Mouse (Mus musculus) megakaryocyte progenitor cell, adult 5-6 weeks (primary cell): ENCODE measurements around the gene Ccdc9b. TPM values are rescaled to one million over a fixed set of nuclear protein-coding genes. Genes with fewer than 3 reads are reported as not detected.

Source experiments
- ATAC-seq: replicated peaks from 2 replicates; pipeline ENCODE4 v1.8.0; 2016; ENCODE audit warnings: mild to moderate bottlenecking, moderate TSS enrichment, inconsistent platforms; ENCODE audit not compliant: poor library complexity
- total RNA-seq, 2 experiments: library from RNA; stranded (forward) in 1 of 2; stranded (reverse) in 1 of 2; fragments of 157-497, 149-512 nt in 1 of 2; fragments of 200-1000 nt in 1 of 2; gene quantifications; 2 replicates each; pipeline versions ENCODE4 v1.2.3 to v1.2.4; 2015 to 2017

Gene Ccdc9b
- total RNA-seq, 2 experiments from 2014 or later: 0.25 to 0.42 TPM

DNA sequence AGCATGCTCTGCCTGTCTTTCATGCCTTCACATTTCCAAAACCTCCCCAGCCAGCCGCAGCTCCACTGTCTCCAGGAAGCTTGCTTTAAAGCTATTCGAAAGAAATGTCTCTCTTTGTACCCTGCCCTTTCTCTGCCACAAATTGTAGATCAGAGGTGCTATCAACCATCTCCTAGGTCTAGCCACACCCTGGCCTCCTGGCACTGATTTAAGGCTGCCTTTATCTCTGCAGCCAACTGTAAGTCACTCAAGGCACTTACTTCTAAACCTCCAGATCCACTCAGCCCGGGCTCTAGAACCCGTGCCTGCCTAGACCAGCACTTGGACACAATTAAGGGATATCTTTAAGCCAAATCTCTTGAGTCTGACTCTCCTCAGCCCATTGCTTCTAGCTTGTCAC is 16.0 kb upstream of the Ccdc9b start:
- ATAC-seq: no peak

DNA sequence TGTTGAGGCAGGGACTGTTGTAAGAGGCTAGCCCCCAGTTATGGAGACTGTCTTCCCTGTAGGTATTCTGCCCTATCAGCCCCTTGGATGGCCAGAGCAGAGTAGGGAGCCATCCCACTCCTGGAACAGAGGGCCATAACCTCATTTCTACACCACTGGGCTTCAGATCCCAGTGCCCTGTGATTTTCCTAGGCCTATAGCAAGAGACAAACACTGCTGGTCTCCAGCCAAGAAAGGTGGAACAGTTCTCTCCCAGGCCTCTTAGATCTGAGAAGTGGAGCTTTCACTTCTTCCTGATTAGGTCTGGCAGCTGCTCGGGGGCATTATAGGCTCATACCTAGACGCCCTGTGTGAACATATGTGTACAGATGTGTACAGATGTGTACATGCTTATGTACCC is 13.8 kb upstream of the Ccdc9b start:
- no peak for ATAC-seq

GRCm38 (mm10) chr2:118775846-118776245 is 13.4 kb upstream of the Ccdc9b start:
- no peak for ATAC-seq

DNA sequence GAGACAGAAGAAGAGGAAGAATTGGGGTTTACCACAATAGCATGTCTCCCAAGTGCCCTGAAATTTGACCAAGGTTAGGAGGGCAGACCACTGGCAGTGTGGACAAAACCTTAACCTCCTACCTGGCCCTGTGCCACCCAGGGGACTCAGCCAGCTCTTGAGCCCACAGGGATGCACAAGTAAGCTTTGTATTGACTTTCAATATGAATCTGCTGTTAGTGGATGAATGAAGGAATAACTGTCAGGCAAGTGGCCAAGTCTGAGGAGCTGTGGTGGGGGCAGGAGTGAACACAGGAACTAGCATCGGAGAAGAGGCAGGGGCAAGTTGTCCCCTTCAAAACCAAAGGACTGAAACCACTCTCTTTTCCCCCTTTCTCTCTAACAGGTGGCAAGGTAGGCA is 12.9 kb upstream of the Ccdc9b start:
- 0 out of 2 replicates have a peak, but pooled peaks have one; percentile 7 for ATAC-seq

- ATAC-seq: no peak
Observed at GRCm38 (mm10) chr2:118774536-118774935, 12.1 kb upstream of the Ccdc9b start.

GRCm38 (mm10) chr2:118772158-118772874 is 9.9 kb upstream of the Ccdc9b start, which contains the start of gene Phgr1:
Gene Phgr1, plus strand, starts transcription at chr2:118772769.
- ATAC-seq: peak; percentile 37

GRCm38 (mm10) chr2:118766041-118767033 is 3.9 kb upstream of the Ccdc9b start:
- ATAC-seq: peak; percentile 29; the same call in 1 of the 2 replicates

DNA sequence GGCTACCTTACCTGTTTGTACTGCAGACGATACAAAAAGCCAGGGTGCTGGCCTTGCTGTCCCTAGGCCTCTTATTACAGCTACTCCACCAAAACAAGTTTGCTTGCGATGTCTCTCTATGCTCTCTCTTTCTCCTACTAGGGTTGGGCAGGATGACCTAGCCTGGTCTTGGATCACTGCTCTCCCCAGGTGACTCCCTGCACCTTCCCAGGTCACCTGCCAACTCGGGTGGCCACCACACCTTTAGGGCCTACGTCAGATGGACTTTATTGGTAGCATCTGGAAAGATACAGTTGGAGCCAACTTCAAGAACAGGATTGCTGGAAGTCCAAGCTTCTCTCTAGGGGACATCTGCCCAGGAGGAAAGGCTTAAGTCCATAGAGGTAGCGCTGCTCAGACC is 2.4 kb upstream of the Ccdc9b start:
- no peak for ATAC-seq

DNA sequence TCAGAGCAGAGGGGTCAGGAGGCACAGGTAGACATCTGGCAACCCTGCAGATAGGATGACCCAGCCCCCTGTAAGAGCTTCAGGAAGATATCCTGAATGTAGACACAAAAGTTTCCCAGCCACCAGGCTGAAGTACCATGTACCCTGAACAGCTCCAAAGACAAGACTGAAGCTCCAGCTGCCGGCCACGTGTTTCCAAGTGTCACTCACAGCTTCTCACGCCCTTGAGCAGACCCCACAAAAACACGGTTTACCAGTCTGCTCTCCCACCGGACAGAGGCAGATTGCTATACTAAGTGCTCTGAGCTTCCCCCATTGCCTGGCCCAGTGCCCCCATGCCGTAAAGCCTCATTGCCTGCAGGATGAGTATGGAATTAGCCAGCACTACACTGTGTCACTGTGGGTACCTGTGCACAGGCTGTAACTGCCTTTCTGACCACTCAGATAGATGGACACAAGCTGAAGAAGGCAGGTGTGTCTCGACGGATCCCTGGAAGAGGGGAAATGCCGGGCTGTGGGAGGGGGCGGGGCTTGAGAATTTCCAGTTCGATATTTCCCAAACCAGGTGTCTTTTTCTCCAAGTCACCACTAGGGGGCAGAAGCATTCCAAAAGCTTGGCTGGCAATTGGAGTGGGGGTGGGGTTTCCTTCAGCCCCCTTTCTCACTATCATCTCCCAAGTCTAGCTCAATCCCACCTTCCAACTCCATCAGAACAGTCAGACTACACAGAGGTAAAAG is 1.8 kb upstream of the Ccdc9b start:
- ATAC-seq: no peak

- ATAC-seq: no peak
Observed at GRCm38 (mm10) chr2:118763469-118763868, 1.0 kb upstream of the Ccdc9b start.

DNA sequence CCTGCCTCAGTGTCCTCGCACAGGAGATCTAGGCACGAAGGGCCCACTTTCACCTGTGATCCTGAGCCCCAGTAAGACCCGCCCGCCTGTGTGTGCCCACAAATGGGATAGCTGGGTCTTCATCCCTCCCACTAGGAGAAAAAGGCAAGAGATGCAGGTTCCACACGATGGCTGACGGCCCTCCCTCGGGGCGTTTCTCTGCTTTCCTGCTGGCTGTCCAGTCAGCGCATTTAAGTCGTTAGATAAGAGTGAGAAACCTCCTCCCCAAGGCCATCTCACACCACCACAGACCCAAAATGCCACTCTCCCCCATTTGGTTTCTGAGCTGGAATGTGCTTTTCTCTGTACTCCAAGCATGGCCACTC is 305 bp upstream of the Ccdc9b start:
- peak; percentile 21 for ATAC-seq

DNA sequence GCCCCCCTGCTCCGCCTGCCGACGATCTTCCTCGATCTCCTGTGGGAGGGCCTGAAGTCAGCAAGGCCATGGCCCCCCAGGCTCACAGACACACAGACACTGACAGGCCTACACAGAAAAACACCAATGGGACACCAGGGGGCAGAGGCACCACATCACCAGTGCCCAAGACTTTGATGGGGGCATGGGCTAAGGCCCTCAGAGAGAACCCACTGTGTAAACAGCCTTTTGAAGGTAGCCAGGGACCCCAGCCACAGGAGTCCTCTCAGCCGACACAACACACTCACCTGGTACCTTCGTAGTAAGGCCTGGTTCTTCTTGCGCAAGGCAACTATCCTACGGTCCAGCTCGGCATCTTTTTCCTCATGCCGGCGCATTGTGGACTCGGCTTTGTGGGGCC is 1.1 kb downstream of the Ccdc9b start:
- ATAC-seq: no peak

DNA sequence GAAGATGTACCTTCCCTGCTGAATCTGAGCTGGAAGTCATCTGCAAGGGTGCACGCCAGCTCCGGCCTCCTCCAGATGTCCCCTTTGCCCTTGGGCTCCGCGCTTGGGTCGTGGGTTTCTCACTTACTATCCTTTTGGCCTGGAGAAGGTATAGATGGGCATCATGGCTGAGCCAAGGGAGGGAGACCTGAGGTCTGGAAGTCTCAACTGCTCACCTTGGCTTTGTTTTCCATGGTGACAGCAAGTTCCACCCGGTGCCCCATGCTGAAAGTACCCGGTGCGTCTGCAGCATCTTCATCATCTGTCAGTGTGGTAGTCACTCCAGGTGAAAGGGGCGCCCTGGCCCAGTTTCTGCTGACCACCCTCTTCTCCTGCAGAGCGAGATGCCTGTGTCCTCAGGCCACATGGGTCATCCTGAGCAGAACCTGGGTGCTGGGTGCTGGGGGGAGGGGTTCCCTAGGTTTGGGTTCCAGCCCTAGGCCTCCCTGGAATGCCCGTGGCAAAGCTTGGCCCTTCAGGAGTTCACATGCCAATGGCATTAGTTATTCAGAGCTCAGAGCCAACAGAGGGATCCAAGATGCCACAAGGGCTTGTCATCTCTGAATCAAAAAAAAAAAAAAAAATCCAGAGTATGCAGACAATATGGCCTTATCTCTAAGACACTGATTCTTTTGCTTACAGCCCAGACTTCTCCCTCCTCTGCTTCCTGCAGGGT is 2.0 kb downstream of the Ccdc9b start:
- ATAC-seq: no peak

DNA sequence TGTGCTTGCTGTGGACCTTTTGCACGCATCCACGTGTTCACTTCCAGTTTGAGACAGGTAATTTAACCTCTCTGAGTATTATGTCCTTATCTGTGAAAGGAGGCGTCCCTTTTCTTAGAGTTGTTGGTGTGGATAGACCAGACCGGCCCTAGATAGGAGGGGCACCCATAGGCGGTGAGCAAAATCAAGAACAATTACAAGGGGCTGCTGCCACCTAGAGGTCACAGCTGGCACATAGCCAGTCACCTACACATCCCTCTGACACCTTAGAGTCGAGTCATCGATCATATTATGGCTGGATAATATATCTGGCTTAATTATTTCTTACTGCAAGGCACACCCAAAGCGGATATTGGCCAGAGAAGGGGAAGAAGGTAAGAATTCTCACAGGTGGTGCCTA is 2.6 kb downstream of the Ccdc9b start:
- peak; percentile 68 for ATAC-seq

DNA sequence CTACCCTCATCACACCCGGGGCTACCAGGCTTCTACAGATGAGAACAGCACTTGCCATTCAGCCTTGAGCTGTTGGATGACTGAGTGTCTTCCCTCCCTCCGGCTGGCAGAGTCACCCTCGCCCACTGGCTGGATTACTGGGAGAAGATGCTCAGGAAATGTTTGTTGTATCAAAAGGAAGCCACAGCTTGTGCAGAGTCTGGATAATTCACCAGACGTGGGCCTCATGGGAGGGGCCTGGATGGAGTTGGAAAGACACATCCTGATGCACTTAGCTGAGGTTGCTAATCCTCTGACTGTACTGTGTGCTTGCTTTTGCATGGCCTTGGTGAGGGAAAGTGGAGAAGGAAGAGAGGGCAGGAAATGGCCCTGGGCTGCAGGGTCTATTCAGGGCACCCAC is 6.4 kb downstream of the Ccdc9b start:
- no peak for ATAC-seq

DNA sequence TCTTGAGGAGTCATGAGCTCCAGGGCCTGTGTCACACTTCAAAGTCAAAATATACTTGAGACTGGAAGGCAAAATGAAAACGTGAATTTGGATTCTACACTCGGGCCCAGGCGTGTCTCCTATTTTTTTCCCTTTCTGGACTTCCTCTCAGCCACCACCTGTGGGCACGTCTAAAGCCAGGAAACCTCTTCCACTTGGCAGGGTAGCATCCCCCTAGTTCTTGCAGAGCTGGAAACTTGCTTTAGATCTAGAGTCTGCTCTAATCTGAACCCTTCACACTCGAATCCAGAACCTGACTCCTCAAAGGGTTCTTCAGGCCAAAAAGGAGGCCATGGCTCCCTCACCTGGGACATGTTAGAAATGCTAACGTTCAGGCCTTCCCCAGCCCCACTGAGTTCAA is 7.1 kb downstream of the Ccdc9b start:
- ATAC-seq: no peak

DNA sequence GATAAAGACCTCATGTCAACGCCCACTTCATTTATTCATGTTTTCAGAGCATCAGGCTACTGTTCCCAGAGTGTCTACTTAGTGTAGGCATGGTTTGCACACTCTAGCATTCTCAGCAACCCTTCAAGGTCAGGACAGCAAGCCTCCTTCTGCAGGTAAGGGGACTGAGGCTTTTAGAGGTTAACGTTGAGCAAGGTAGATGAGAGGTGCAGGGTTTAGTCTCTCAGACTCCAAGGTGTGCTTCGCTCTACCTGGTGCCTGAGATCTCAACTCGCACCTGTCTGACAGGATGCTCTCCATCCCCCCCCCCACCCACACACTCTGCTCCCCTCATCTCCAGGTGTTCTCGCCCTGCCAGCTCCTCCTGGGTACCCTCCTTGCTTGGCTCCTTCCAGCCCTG is 8.3 kb downstream of the Ccdc9b start:
- ATAC-seq: no peak

DNA sequence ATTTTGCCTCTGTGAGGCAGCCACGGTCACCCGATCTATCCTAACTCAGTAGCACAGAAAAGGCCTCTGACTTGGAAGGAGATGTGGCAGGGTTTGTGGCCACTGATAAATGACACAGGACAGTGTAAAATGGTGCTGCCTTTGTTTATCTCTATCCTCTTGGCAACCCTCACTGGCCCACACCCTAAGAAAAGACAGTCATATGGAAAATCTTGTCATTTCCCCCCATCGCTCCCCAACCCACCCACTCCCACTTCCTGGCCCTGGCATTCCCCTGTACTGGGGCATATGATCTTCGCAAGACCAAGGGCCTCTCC is 9.7 kb downstream of the Ccdc9b start:
- peak; percentile 72 for ATAC-seq

DNA sequence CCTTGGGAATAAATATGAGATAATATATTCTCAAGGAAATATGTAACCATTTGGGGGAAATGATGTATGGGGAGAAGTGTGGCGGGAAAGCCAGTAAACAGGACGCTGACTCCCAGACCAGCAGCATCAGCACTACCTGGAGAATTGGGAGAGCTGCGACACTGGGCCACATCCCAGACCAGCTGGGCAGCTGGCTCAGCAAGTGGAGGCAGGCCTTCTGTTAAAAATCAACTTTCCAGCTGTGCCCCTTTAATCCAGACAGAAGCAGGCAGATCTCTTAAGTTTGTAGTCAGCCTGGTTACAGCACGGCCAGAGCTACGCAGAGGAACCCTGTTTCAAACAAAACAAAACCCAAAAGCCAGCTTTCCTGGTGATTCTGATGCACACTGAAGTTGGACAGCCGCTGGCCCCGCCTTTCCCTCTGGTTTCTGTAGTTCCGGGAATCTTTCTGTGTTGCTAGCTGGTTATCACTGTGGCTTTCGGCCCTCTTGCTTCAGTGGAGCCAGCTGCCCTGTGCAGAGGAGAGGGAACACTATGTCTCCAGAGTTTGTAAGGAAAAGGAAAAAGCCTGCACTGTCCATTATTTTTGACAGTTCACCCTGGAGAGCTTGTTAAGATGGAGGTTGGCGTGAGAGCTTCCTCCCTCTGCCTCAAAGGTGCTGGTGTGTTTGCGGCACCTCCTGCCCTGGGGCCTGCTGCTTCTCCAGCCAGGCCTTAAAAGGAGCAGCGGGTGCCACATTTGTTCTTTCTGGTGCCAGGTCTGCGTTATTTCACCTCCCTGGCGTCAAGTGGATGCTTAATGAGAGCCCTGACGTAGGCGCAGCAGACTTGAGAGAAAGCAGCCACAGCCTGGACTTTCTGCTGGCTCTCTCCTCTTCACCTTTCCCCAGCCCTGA is 10.3 kb downstream of the Ccdc9b start:
- no peak for ATAC-seq

DNA sequence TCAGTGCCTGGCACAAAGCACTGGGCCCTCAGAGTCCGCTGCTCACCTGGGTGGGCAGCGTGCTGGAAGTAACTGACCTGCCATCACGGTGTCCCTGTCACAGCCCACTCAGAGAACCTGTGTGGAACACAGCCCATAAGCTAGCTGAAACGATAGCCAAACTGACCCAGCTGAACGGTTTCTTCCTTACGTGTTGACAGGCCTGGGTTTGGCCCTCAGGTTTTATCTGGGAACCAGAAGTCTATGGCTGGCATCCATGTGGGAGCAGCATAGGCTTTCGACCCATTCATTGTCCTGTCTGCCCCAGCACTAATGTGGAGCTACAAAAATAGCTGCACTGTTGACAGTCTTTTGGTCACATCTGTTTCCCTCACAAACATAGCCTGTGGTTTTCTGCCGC is 12.0 kb downstream of the Ccdc9b start:
- ATAC-seq: no peak
